Mouse (Mus musculus) embryo, embryonic 9.5 days (tissue): ENCODE data around the gene Glis1.

Experiments used
- DNase-seq: peaks from one replicate; pipeline ENCODE4 v3.0.0-alpha.2; 2017; ENCODE audit errors: extremely low spot score

The Glis1 gene

GRCm38 (mm10) chr4:107452266-107453015, 18.1 kb downstream of the Glis1 start:
- DNase-seq: no peak

DNA sequence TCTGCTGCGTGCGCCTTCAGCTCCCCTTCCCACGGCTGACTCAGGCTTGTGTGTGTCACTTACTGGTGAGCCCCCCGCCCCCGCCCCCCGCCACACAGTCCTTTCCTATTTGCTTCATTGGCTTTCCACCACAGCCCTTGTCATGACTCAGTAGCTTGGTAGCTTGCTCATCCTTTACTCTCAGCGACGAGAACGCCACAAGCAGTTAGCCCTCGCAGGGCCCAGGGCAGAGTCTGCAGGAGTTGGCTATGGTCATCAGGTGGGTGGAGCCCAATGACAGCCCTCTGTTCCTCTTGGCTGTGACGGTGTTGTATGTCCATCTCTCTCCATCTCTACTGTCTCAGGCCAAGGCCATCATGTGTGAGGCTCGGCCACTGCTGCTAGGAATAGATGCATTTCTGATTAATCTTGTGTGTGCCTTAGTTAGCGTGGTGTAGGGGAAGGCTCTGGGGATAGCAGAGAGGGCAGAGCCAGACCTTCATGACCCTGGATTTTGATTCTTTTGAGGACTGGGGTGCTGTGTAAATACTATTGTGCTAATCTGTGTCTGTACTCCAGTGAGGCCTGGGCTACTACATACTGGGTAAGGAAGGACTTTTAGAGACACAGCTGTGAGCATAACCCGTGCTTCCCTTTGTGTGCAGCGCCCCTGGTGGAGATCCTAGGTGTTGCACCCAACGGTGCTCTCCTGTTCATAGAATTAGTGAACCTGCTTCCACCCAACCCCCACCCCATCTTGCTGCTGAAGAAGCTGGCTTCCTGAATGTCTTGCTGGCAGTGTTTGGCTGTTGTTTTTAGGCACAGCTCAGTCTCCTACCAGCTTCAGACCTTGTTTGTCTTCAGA, 19.0 kb downstream of the Glis1 start:
- peak; percentile 90 for DNase-seq

DNA sequence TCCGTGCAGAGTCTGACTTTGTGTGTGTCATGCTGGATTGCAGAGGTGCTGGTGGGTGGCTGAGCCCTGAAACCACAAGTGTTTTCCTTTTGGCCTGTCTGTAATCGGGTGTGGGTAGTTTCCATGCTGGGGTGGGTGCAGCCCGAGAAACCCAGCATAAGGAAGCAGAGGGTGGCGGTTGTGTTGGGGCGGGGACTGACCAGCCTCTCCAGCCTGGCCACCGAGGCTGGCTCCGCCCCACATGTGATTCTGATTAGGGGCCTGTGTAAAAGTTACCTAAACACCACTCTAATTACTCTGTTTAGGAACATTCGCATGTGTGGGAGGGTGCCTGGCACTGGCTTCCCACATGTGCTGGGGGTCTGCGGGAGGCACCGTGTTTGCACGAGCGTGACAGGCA, 23.2 kb downstream of the Glis1 start:
- peak; percentile 51 for DNase-seq

GRCm38 (mm10) chr4:107458907-107459306, 24.5 kb downstream of the Glis1 start:
- DNase-seq: no peak

DNA sequence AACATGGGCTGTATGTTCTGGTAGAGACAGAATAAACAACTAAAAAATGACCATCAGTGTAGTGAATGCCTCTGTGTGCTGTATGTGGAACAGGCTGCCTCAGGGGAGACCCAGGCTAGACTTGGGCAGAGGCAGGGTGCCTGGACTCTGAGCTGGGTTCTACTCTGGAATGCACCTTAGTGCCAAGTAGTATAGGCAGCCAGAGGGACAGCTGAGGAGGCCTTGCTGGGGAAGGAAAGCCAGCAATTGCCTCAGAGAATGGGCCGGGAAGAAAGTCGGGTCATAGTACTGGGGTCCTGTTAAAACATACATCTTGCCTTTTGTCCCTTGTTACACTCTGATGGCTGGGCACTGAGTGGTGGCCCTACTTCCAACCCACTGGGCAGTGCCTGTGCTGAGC, 25.1 kb downstream of the Glis1 start:
- no peak for DNase-seq

- DNase-seq: no peak
These were observed 26.1 kb downstream of the Glis1 start for GRCm38 (mm10) chr4:107460468-107460867.

GRCm38 (mm10) chr4:107467831-107468230, 33.4 kb downstream of the Glis1 start:
- DNase-seq: no peak

GRCm38 (mm10) chr4:107468264-107468663, 33.9 kb downstream of the Glis1 start:
- no peak for DNase-seq

DNA sequence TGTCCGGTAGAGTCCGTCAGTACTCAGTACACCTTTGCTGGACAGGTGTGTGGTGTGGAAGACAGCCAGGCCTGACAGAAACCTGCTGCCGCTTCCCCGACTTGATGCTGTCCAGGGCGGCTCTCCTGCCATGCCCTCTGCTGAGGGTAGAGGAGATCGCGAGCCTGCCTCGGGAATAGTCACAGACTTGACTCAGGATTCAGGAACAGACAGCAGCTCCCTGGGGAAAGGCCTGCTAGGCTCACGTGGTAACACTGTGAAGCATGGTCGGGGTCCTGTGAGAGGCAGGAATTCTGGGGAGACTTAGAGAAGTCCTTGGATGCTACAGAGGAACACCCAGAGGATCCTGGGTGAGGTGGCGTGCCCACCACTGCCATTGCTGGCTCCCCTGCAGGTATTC, 34.4 kb downstream of the Glis1 start:
- no peak for DNase-seq

GRCm38 (mm10) chr4:107476266-107476665, 41.9 kb downstream of the Glis1 start:
- no peak for DNase-seq

GRCm38 (mm10) chr4:107479015-107479414, 44.6 kb downstream of the Glis1 start:
- no peak for DNase-seq

DNA sequence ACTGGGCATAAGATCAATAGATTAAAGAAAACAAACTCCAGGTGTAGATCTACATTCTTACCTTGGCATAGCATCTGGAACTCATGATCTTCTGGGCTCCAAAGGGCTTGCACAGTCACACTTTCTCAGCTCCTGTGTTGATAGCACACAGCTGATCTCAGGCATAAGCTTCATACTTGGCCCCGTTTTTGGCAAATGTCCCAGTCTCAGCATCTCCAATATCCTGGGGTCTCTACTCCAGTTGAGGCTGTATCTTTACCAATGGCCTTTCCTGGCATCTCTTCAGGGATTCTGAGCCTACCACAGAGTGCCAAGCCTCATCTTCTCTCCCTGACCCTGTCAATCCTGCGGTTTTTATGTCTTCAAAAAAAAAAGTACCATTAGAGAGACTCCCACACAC, 48.1 kb downstream of the Glis1 start:
- DNase-seq: no peak

DNA sequence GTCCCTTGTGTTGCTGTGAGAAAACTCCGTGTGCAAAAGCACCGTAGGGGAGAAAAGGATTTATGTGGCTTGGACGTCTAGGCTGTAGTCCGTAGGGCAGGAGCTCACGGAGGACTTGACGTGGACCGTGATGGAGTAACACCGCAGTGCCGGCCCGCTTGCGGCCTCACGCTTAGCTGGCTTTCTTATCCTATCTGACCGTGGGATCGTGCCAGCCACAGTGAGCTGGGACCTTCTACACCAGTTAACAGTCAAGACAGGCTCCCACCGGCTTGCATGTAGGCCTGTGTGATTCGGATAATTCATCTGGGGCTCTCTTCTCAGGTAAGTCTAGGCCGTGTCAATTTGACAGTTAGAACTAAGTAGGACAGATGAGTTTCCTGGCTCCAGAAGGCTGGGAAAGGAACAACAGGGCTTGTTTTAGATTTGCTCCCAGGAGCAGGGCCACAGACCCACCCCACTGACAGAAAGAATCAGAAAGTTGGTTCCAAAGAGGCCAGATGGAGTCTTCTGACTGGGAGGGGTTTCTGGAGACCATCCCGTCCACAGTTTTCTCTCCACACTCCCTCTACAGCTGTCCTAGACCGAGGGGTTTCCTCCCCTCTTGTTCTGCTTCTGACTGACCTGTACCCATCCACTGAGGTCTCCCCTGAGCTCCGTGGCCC, 49.3 kb downstream of the Glis1 start:
- DNase-seq: no peak

GRCm38 (mm10) chr4:107484221-107484575, 49.8 kb downstream of the Glis1 start:
- no peak for DNase-seq

- no peak for DNase-seq
These were observed 51.5 kb downstream of the Glis1 start for GRCm38 (mm10) chr4:107485903-107486302.

DNA sequence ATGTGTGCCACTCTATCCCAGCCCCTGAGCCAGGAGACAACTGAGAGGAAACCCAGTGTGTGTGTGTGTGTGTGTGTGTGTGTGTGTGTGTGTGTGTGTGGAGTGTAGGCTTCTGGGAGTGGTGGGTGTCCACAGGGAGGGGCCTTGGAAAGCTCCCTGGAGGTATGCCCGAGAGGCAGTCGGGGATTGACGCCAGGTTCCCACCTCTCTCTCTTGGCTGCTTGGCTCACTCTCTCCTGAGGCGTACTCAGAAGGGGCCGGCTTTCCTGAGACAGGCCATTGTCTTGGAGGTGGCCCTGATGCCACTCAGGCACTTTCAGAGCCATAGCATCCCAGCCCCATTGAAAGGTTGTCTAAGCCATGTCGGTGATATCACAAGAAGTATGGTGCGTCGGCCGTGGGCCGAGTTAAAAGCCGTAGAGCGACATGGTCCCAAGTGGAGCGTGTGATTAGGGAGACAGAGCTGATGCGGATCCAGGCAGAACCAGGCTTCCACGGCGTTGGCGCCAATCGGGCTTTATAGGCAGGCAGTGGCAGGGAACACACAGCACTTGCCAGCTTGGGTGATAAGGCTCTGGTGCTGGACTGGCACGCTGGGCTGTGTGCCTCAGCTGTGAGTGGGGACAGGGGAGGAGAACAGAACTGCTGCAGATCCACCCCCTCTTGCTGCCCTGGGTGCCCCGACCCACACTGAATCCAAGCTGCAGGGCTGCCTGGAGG, 54.9 kb downstream of the Glis1 start:
- DNase-seq: no peak

DNA sequence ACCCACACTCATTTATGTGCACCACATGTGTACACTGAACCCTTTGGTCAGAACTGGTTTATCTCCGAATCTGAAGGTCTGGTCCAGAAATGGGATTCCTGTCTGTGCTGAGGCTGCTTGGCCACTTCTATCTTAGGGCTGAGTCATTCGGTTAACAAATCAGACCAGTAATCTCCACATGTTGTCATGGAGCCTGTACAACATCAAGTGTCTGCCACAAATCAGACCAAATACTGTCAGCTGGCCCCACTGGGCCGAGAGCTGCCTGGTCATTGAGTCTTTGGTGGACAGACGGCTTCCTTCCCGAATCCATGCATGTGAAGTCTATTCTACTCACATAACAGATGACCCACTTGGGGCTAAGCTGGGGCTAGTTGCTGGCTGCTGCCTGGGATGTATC, 58.6 kb downstream of the Glis1 start:
- DNase-seq: no peak

- no peak for DNase-seq
These were observed 61.5 kb downstream of the Glis1 start for GRCm38 (mm10) chr4:107495751-107496430.

DNA sequence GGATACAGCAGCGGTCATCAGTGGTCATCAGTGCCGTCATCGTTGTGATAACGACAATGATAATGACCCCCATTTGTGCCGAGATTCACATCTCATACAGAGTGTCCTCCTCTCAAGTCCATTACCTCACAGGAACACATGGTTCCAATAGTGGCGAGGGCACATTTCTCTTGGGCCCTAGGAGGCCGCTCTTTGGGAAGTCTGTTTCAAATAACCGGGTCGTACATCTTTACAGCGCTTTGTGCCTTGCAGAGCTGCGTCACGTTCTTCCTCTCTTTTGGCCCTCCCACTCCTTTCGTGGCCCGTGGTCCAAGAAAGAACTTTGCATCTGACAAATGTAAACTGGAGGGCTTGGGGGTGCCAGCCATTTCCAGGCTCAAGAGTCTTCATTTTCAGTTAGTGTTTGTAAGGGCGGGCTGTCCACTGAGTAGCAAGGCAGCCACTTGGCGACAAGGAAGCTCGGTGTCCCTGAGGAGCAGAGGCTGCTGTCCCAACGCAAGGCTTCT, 63.1 kb downstream of the Glis1 start:
- no peak for DNase-seq

DNA sequence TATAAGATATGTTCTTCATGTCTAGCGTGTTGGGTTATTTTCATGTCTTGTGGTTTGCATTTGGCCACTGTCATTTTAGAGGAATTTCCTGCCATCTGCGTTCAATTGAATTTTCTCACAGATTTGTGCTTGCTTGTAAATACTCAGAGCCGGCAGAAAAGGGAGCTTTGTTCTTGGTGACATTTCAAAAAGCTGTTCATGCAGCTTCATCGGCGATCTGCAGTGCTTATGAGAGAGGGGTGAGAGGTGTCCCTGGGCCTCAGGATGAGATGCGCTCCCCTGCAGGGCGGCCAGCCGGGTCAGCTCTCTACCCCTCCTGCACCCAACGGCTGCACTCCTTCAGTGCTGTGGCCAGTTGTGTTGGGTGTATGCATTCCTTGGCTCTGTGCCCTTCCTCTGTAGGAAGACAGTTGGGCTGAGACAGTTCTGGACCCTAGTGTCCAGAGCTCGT, 68.2 kb downstream of the Glis1 start:
- no peak for DNase-seq

DNA sequence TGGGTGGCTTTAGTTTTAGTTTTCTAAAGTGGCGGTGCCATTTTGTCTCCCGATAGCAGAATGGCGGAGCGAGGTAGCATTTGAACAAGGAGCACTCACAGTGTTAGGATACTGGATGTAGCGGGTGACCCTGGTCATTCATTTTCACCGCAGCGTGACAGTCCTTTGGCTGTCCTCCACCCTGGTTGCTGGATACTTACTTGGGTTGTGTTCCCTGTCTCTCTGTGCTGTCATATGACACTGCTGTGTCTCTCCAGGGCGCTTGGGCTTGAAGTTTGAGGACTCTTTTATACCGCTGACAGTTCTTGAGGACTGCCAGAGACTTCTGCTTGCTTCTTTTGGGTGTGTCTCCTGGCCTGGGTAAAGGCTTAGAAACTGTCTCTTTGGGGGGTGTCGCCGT, 80.6 kb downstream of the Glis1 start:
- DNase-seq: no peak
